Mouse (Mus musculus) MEL (cell line): ENCODE measurements around the gene Hadha.

Source experiments
- CTCF ChIP-seq, 3 experiments: IDR thresholded peaks in 2 of 3; conservative IDR thresholded peaks in 1 of 3; 2 replicates each; pipeline ENCODE4 v1.5.1; 2011 to 2012; ENCODE audit warnings: low read length in 3 of 3, low read depth in 2 of 3, mild to moderate bottlenecking in 2 of 3, improper control_type of control experiment in 1 of 3, inconsistent platforms in 1 of 3, mixed read lengths in 1 of 3, moderate library complexity in 1 of 3; ENCODE audit not compliant: control insufficient read depth in 1 of 3, insufficient read depth in 1 of 3, poor library complexity in 1 of 3, severe bottlenecking in 1 of 3
- HCFC1 ChIP-seq: IDR thresholded peaks from 2 replicates; pipeline ENCODE4 v1.6.1; 2012; ENCODE audit warnings: low read depth, mild to moderate bottlenecking, inconsistent platforms, low read length, improper control_type of control experiment, moderate library complexity
- MYB ChIP-seq: IDR thresholded peaks from 2 replicates; pipeline ENCODE4 v1.6.1; 2011; ENCODE audit warnings: mild to moderate bottlenecking, low read depth, low read length, improper control_type of control experiment
- NRF1 ChIP-seq: IDR thresholded peaks from 2 replicates; pipeline ENCODE4 v1.6.1; 2014; ENCODE audit warnings: low read depth, mild to moderate bottlenecking, inconsistent platforms, low read length, improper control_type of control experiment, moderate library complexity; ENCODE audit not compliant: poor library complexity, insufficient read depth, severe bottlenecking
- POLR2A ChIP-seq, 2 experiments: IDR thresholded peaks; 2 replicates each; pipeline ENCODE4 v1.6.1; 2011 to 2012; ENCODE audit warnings: low read length in 2 of 2, mild to moderate bottlenecking in 2 of 2, control low read depth in 1 of 2, improper control_type of control experiment in 1 of 2, low read depth in 1 of 2, moderate library complexity in 1 of 2; ENCODE audit not compliant: control insufficient read depth in 1 of 2, insufficient read depth in 1 of 2, poor library complexity in 1 of 2
- POLR2AphosphoS2 ChIP-seq: IDR thresholded peaks from 2 replicates; pipeline ENCODE4 v1.6.1; 2011; ENCODE audit warnings: low read length, improper control_type of control experiment
- TAL1 ChIP-seq: IDR thresholded peaks from 2 replicates; pipeline ENCODE4 v1.6.1; 2012; ENCODE audit warnings: mild to moderate bottlenecking, inconsistent platforms, low read length, moderate library complexity, mixed read lengths
- UBTF ChIP-seq: IDR thresholded peaks from 2 replicates; pipeline ENCODE4 v1.6.1; 2012; ENCODE audit warnings: low read depth, mild to moderate bottlenecking, inconsistent platforms, low read length, improper control_type of control experiment, moderate library complexity, borderline replicate concordance; ENCODE audit not compliant: insufficient read depth
- ZNF384 ChIP-seq: IDR thresholded peaks from 2 replicates; pipeline ENCODE4 v1.6.1; 2012; ENCODE audit warnings: low read depth, mild to moderate bottlenecking, inconsistent platforms, low read length, improper control_type of control experiment

GRCm38 (mm10) chr5:30170303-30170940 lies 15.5 kb upstream of the Hadha start:
- TF ChIP-seq ZNF384 (no peak), NRF1 (no peak), POLR2A (IDR thresholded peaks at IDR 0.05; ENCODE audit: control insufficient read depth in 1 of 2, insufficient read depth in 1 of 2, low read depth in 1 of 2, low read length in 2 of 2, poor library complexity in 1 of 2) (no peak), CTCF (IDR thresholded peaks at IDR 0.05 in 2 of 3, conservative IDR thresholded peaks at IDR 0.05 in 1 of 3; ENCODE audit: control insufficient read depth in 1 of 3, insufficient read depth in 1 of 3, low read depth in 2 of 3, low read length in 3 of 3, poor library complexity in 1 of 3, severe bottlenecking in 1 of 3) (no peak), MYB (no peak), UBTF (no peak), TAL1 (no peak), HCFC1 (no peak), POLR2AphosphoS2 (no peak)
